Mouse (Mus musculus) heart, embryonic 11.5 days (tissue): Measurements from ENCODE around the gene Card9. TPM values are rescaled to one million over a fixed set of nuclear protein-coding genes. Genes with fewer than 3 reads are reported as not detected.

Source experiments
- ATAC-seq: fragments of 200-750 bp; cut with Nextera tagmentation; replicated peaks from 2 replicates; pipeline ENCODE4 v1.8.0; 2017; ENCODE audit warnings: moderate library complexity; ENCODE audit not compliant: insufficient number of reproducible peaks, low FRiP score, low TSS enrichment
- H3K27ac ChIP-seq: fragments of 300-500 bp; sonication (generic); 2 replicates; pipeline ENCODE4 v1.5.1; 2014; ENCODE audit warnings: mild to moderate bottlenecking, low read depth, low read length
- H3K27me3 ChIP-seq: fragments of 300-500 bp; sonication (generic); 2 replicates; pipeline ENCODE4 v1.6.1; 2014; ENCODE audit warnings: mild to moderate bottlenecking, low read length, mixed read lengths; ENCODE audit not compliant: control insufficient read depth, insufficient read depth
- H3K36me3 ChIP-seq: fragments of 300-500 bp; sonication (generic); 2 replicates; pipeline ENCODE4 v1.6.1; 2014; ENCODE audit warnings: mild to moderate bottlenecking, low read length, moderate library complexity, mixed read lengths; ENCODE audit not compliant: control insufficient read depth, insufficient read depth
- H3K4me1 ChIP-seq: fragments of 300-500 bp; sonication (generic); 2 replicates; pipeline ENCODE4 v1.6.1; 2014; ENCODE audit warnings: low read length; ENCODE audit not compliant: control insufficient read depth, insufficient read depth
- H3K4me2 ChIP-seq: fragments of 300-500 bp; sonication (generic); 2 replicates; pipeline ENCODE4 v1.6.1; 2014; ENCODE audit warnings: mild to moderate bottlenecking, moderate library complexity
- H3K4me3 ChIP-seq: fragments of 300-500 bp; sonication (generic); 2 replicates; pipeline ENCODE4 v1.5.1; 2014; ENCODE audit warnings: low read depth, low read length
- H3K9ac ChIP-seq: fragments of 300-500 bp; sonication (generic); 2 replicates; pipeline ENCODE4 v1.6.1; 2014; ENCODE audit warnings: mild to moderate bottlenecking, low read depth, low read length, moderate library complexity
- H3K9me3 ChIP-seq: fragments of 300-500 bp; sonication (generic); replicated peaks from 2 replicates; pipeline ENCODE4 v1.6.1; 2016; ENCODE audit warnings: low read length; ENCODE audit not compliant: control insufficient read depth
- WGBS: fragments of 180-500 bp; shearing (Covaris S2); extraction: QIAGEN DNeasy Blood & Tissue Kit; methylation state at CpG from one replicate; pipeline ENCODE4 v1.1.7; 2014; ENCODE audit not compliant: insufficient replicate concordance; 5-methylcytosine and 5-hydroxymethylcytosine counted together
- polyA plus RNA-seq: library from polyadenylated mRNA; unstranded; fragments of >200 nt; fragmentation: Nextera tagmentation; extraction: Ambion mirVana; gene quantifications from 2 replicates; pipeline ENCODE4 v1.2.1, GENCODE M21; 2014

The Card9 gene
- 0.38 and 0.59 TPM in 2 replicates for polyA plus RNA-seq

- ATAC-seq, result no peak
- H3K27me3 ChIP-seq, result no peaks in the 10 kb centered on the region
- H3K9me3 ChIP-seq, result no peaks in the 10 kb centered on the region
- no peak within 1 kb of the TSS for H3K4me3 ChIP-seq
- H3K4me1 ChIP-seq, result peaks cover 4% of the 10 kb centered on the region; the same call in 1 of the 2 replicates
- WGBS, result 44% methylated on average over 3 of the region's 3 CpGs
- H3K27ac ChIP-seq, result no peak within 1 kb of the TSS
- H3K9ac ChIP-seq, result no peak within 1 kb of the TSS
- peaks cover 3% of the 10 kb centered on the region; the same call in 1 of the 2 replicates for H3K36me3 ChIP-seq
- H3K4me2 ChIP-seq, result no peak within 1 kb of the TSS
Measured at GRCm38 (mm10) chr2:26360772-26361171, at the start of gene Card9. TSS of gene Card9 (minus strand) at chr2:26360918.

GRCm38 (mm10) chr2:26410091-26410490 is 49.4 kb upstream of the Card9 start:
- Histone ChIP-seq H3K9ac (no peak overlapping the region), H3K36me3 (peaks cover 7% of the 10 kb centered on the region), H3K27ac (no peak overlapping the region), H3K4me1 (peaks cover 23% of the 10 kb centered on the region), H3K27me3 (no peaks in the 10 kb centered on the region), H3K9me3 (no peaks in the 10 kb centered on the region), H3K4me2 (no peak overlapping the region), H3K4me3 (no peak overlapping the region)
- ATAC-seq, result no peak
- WGBS, result 63% methylated on average over 5 of the region's 5 CpGs

GRCm38 (mm10) chr2:26409362-26409761 is 48.6 kb upstream of the Card9 start:
- H3K27me3 ChIP-seq, result no peaks in the 10 kb centered on the region
- peak overlapping the region; percentile 79 for H3K4me2 ChIP-seq

GRCm38 (mm10) chr2:26408515-26409356 is 48.0 kb upstream of the Card9 start, which contains the start of gene Inpp5e:
TSS of gene Inpp5e (minus strand) at chr2:26409203.
- Histone ChIP-seq H3K9me3 (no peaks in the 10 kb centered on the region), H3K27me3 (no peaks in the 10 kb centered on the region), H3K4me2 (peak within 1 kb of the TSS; percentile 79), H3K9ac (peak within 1 kb of the TSS; percentile 97), H3K36me3 (peaks cover 7% of the 10 kb centered on the region), H3K4me1 (peaks cover 23% of the 10 kb centered on the region), H3K27ac (peak within 1 kb of the TSS; percentile 85), H3K4me3 (peak within 1 kb of the TSS; percentile 90)
- ATAC-seq, result peak; percentile 94
- under 1% methylated on average over 52 of the region's 57 CpGs for WGBS

More at GRCm38 (mm10) chr2:26409362-26409761, 48.6 kb upstream of the Card9 start:
- H3K4me1 ChIP-seq, result peaks cover 23% of the 10 kb centered on the region
- H3K9ac ChIP-seq, result no peak overlapping the region
- H3K4me3 ChIP-seq, result peak overlapping the region; percentile 90
- no peak overlapping the region for H3K27ac ChIP-seq
- peaks cover 7% of the 10 kb centered on the region for H3K36me3 ChIP-seq
- ATAC-seq, result no peak
- no peaks in the 10 kb centered on the region for H3K9me3 ChIP-seq
- 49% methylated on average over 3 of the region's 3 CpGs for WGBS

- H3K4me3 ChIP-seq, result no peak overlapping the region
- no peaks in the 10 kb centered on the region for H3K27me3 ChIP-seq
- peaks cover 25% of the 10 kb centered on the region for H3K4me1 ChIP-seq
- no peak overlapping the region for H3K4me2 ChIP-seq
- H3K36me3 ChIP-seq, result peaks cover 23% of the 10 kb centered on the region
- H3K9ac ChIP-seq, result no peak overlapping the region
- no peaks in the 10 kb centered on the region for H3K9me3 ChIP-seq
- no peak for ATAC-seq
- WGBS, result 72% methylated on average over 8 of the region's 8 CpGs
- no peak overlapping the region for H3K27ac ChIP-seq
Measured at GRCm38 (mm10) chr2:26403306-26403705, 42.6 kb upstream of the Card9 start.

GRCm38 (mm10) chr2:26402265-26402664 is 41.5 kb upstream of the Card9 start:
- Histone ChIP-seq H3K4me3 (no peak overlapping the region), H3K9me3 (no peaks in the 10 kb centered on the region), H3K27ac (no peak overlapping the region), H3K36me3 (peaks cover 29% of the 10 kb centered on the region), H3K27me3 (no peaks in the 10 kb centered on the region), H3K4me1 (peaks cover 15% of the 10 kb centered on the region), H3K4me2 (no peak overlapping the region), H3K9ac (no peak overlapping the region)
- 82% methylated on average over 1 of the region's 1 CpGs for WGBS
- ATAC-seq, result no peak

GRCm38 (mm10) chr2:26401023-26401422 is 40.3 kb upstream of the Card9 start:
- Histone ChIP-seq H3K27me3 (no peaks in the 10 kb centered on the region), H3K4me2 (no peak overlapping the region), H3K9ac (no peak overlapping the region), H3K27ac (no peak overlapping the region), H3K4me1 (0 out of 2 replicates have a peak, but pooled peaks cover 3% of the 10 kb centered on the region), H3K4me3 (no peak overlapping the region), H3K9me3 (no peaks in the 10 kb centered on the region), H3K36me3 (peaks cover 37% of the 10 kb centered on the region)
- ATAC-seq, result no peak
- 73% methylated on average over 4 of the region's 4 CpGs for WGBS

- Histone ChIP-seq H3K9ac (no peak overlapping the region), H3K27ac (no peak overlapping the region), H3K4me1 (0 out of 2 replicates have a peak, but pooled peaks cover 3% of the 10 kb centered on the region), H3K9me3 (no peaks in the 10 kb centered on the region), H3K36me3 (peaks cover 45% of the 10 kb centered on the region), H3K4me3 (no peak overlapping the region), H3K27me3 (no peaks in the 10 kb centered on the region), H3K4me2 (no peak overlapping the region)
- WGBS, result 89% methylated on average over 5 of the region's 5 CpGs
- ATAC-seq, result no peak
Measured at GRCm38 (mm10) chr2:26400296-26400695, 39.6 kb upstream of the Card9 start.
